Comparison of ENCODE assay signal across 17 mouse cellular contexts in the genomic region with DNA sequence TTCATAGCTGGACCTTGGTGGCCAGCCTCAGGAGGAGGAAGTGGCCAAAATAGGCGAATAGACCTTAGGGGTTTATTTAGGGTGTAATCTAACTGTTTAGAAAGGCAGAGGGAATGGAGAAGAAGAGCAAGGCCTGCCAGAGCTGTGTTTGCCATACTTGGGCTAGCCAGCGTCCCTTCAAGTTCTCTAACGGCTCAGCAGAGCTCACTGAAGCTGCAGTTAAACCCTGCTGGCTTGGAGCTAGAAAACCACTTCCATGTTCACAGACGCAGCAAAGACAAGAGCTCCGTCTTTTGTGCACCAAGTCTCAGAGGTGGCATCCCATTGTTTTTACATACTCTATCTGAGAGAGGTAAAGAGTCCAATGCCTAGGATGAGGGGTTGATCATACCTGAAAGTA. TPM values are rescaled to one million over a fixed set of nuclear protein-coding genes. Genes with fewer than 3 reads are reported as not detected.
"Had no signal": no experiment of that assay in that cellular context is flagged by ENCODE, and none has a peak within 500 bp of the region (broad histone marks: within the 10 kb centered on the region; RNA-seq: fewer than 3 reads in every experiment).

No protein-coding gene starts in this region.

- H3K27me3 ChIP-seq: limb, embryonic 13.5 days; midbrain, embryonic 12.5 days had no signal

- H3K4me3 ChIP-seq: layer of hippocampus, adult 2 months; limb, embryonic 13.5 days; midbrain, embryonic 12.5 days had no signal

- DNase-seq: kidney, adult 18-20 months; kidney, postnatal 10 days; kidney, postnatal 4 days; left cerebral cortex, postnatal 4 days; lung, adult 18-20 months; retina, postnatal 1 day; right cerebral cortex, postnatal 14 days; thymus, postnatal 36 days had no signal

- H3K4me2 ChIP-seq: limb, embryonic 13.5 days; midbrain, embryonic 12.5 days had no signal

- H3K4me1 ChIP-seq: limb, embryonic 13.5 days had no signal

- H3K9me3 ChIP-seq: limb, embryonic 13.5 days; midbrain, embryonic 12.5 days had no signal

- H3K9ac ChIP-seq: limb, embryonic 13.5 days; liver, embryonic 14.5 days; midbrain, embryonic 12.5 days had no signal

- H3K36me3 ChIP-seq: limb, embryonic 13.5 days; midbrain, embryonic 12.5 days had no signal

- H3K27ac ChIP-seq: layer of hippocampus, adult 2 months; limb, embryonic 13.5 days; liver, embryonic 14.5 days; midbrain, embryonic 12.5 days; stomach, postnatal 0 days had no signal

RNA-seq across cellular contexts. Expression of gene Txk, which starts 2.4 kb away (rescaled TPM):
- total RNA-seq: layer of hippocampus, adult 2 months; layer of hippocampus, postnatal 14 days had no signal
- polyA plus RNA-seq: kidney, embryonic 14.5 days; midbrain, embryonic 16.5 days; neural tube, embryonic 11.5 days had no signal
